Mouse (Mus musculus) brain, adult 10 weeks (tissue): ENCODE measurements around the gene Nkx2-4. TPM values are rescaled to one million over a fixed set of nuclear protein-coding genes. Genes with fewer than 3 reads are reported as not detected.

ENCODE experiments used
- polyA plus RNA-seq: library from polyadenylated mRNA; stranded (reverse); fragments of 350-450 nt; fragmentation: Illumina TruSeq; extraction: RNeasy Lipid Tissue Mini Kit (QIAGEN cat#74804); gene quantifications from one replicate; pipeline ENCODE4 v1.2.3, GENCODE M21; 2015; ENCODE audit warnings: low read depth, low replicate concordance

The Nkx2-4 gene
- not detected for polyA plus RNA-seq

GRCm38 (mm10) chr2:147085072-147085870 lies at the start of gene Nkx2-4:
Gene Nkx2-4 (minus strand): TSS chr2:147085445.

Other genes with a start within 250 kb of the Nkx2-4 start
- 25.0 TPM for gene Kiz, start 229.6 kb downstream of the Nkx2-4 start, polyA plus RNA-seq
- gene Xrn2, start 72.4 kb downstream of the Nkx2-4 start, polyA plus RNA-seq, result 33.2 TPM
- gene Nkx2-2, start 108.8 kb upstream of the Nkx2-4 start, polyA plus RNA-seq, result 4.5 TPM